Mouse (Mus musculus) frontal cortex, postnatal 36 days (tissue): ENCODE data around the gene Il11ra1.
A peak's percentile ranks its signal among the peaks of the same experiment; 100 is the strongest.
"Not testable (repeated sequence)": the region's sequence is repeated elsewhere in the genome, so short reads cannot be mapped to it uniquely, and the experiment has no call there.

ENCODE experiments used
- DNase-seq, 2 experiments: peaks; one replicate each; pipeline ENCODE4 v3.0.0; 2022; ENCODE audit warnings: low spot score in 2 of 2

Il11ra1 gene

DNA sequence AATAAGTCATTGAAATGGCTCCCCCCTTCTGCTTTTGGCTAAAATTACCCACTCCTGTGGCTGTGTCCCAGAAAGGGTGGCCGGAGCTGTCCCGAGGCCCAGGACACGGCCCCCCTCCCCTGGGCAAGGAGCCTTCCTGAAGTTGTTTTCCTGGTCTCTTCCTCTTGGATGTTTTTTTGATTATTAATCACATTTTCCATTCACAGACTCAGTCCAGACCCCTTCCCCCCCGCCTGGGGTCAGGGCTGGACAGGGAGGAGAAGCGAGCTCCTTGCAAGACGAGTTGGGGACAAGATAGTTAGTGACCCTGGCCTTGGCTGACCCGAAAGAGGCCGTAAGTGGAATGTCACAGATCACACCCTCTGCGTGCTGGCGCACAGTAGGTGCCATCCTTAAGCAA, at the start of gene Il11ra1:
Il11ra1 (plus strand) TSS at position 207 of the 400 bp plus-strand sequence.
- DNase-seq: not testable (repeated sequence)

DNA sequence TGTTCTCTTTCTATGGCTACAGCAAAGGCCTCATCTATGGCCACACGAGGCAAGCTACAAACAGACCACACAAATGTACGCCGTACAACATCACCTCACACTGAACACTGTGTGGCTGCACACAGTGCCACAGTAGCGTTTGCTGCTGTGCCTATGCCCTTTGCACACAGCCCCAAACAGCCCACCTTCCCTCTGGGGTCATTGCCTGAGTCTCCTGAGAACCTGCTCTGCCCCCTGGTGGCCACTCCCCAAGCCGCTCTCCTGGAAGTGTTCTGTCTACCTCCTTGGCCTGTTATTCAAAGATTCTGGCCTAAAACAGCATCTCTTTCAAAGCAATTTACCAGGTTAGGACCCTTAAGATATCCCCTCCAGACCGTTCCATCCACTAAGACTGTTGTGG, 46.5 kb upstream of the Il11ra1 start:
- peak; percentile 70 to 72 for DNase-seq

DNA sequence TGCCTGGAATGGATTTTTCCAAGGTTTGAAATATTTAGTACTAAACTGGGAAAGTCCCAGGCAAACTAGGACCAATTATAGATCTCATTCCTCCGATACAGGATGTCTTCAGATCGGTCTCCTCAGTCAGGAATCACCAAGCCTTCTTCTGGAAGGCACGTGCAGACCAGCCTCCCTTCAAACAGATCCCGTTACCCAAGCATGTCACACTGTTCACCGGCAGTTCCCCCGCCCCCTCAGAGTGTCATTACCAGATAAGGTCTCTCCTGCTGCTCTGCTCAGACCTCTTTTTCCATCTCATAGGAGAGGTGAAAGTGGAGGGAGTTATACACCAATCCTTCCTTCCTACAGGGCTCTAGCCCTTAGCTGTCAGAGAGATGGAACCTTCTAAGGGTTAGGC, 46.1 kb upstream of the Il11ra1 start:
- DNase-seq: no peak

DNA sequence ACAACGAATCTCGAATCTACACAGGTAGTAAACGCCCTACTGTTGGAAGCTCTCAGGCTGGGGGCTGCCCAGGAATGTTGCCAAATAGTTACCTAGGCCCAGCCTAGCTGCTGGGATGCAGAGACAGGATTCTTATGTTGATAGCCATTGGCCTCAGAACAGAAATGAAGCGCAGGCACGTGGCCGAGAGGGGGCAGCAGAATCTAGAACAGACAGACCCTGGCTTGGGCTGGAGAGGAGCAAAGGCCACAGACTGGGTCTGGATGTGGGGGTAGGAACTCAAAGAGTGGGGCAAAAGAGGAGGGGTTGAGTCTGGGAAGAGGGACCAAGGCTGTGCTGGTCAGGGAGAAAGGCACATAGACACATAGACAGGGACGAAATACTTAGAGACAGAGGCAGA, 45.6 kb upstream of the Il11ra1 start:
- peak in 1 of 2 experiments; percentile 27 for DNase-seq

DNA sequence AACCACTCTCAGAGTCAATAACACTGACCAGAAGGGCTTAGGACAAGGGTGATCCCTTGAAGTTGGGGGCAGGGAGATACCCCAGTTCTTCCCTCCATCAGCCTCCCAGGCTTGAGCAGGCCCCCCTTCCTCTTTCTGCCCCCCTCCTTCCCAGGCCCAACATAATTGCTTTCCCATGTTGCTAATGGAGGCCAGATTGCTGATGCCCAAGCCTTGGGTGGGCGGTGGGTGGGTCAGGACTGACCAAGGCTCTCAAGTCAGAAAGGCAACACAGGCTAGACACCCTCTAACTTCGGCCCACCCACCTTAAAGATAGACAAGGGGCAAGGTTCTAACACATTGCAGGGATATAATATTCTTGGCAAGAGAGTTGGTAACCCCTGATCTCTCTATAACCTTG, 44.3 kb upstream of the Il11ra1 start:
- no peak for DNase-seq

DNA sequence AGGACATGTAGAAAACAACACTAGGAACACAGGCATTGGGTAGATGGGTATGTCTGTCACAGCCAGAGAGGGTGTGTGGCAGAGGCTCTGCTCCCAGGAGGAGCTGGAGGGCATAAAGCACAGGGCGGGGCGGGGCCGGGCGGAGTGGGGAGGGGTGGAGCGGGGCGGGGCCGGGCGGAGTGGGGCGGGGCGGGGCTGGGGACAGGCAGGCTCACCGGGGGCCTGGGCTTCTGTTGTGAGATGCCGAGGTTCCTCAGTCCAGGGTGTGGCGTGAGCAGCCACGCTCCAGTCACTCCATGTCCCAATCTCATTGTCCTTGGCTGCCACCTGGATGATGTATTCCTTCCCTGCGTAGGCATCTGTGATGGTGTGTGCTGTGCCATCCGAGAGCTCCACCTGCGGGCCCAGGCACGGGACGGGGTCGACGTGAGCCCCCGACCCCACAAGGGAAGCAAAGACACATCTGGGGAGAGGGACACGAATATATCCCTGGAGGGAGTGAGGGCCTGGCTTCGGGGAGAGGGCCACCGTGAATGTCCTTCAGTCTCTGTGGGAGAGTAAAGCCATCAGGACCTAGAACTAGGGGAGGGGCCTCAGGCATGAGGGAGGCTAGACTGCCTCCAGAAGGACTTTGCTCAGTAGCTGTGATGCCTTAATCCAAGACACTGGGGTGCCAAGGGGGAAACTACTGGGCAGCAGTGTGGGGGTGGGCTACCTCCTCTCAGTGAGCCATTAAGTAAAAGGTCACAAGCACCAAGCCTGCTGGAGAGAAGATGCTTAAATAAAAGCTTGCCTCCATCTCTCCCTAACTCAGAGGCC, 41.0 kb upstream of the Il11ra1 start:
- DNase-seq: no peak

DNA sequence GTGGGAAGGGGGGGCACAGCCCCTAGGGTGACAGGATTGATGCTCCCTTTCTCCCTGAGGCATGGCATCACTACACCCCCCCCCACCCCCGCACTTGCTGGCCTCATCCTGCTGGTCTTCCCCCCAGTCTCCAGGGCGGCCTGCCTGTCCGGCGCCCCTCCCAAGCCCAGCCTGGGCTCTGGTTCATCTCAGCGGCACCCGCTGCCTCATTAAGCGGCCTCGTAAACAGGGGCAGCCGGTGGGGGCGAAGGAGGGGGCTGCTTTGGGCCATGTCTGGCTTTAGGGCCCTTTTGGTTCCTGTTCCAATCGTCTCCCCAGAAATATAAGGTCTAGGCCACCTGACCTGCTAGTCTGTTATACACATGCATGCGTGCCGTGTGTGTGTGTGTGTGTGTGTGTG, 40.2 kb upstream of the Il11ra1 start:
- DNase-seq: no peak

DNA sequence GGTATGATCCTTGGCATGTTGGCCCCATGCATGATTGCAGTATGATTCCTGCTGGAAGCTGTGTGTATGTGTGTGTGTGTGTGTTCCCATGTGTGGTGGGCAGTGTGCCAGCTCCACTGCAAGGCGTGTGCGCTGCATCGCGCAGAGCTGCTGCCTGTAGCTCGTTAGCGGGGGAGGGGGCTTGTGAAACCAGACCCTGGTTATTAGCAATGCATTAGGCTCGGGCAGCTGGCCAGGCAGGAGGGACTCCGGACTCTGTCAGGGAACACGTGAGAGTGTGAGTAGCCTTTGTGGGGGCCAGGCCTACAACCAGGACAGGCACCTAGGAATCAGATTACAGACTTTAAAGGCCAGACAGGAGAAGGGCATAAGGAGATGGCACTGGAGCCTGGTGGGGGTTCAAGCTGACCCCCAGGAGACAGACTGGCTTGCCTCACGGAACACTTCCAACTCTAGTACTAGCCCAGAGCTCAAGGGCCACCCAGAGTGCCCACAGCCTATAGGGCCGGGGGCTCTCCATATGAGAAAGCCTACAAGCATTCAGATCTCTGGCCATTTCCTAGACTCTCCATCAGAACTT, 38.8 kb upstream of the Il11ra1 start:
- DNase-seq: no peak

DNA sequence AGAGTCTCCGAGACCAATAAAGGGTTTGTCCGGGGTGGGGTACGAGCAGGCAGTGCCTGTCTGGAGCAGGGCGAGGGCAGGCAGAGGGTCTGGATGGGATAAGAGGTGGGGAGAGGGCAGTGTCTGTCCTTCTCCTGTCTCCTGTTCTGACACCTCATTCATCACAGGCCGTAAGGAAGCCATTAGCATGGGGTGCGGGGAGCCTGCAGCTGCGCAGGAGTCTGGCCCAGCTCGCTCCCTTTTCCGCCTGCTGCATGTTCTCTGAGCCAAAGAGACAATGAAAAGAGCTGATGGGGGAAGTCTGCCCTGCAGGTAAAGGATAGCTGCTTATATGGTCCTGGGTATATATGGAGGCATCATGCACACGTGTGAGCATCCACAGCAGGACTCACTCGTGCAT, 37.1 kb upstream of the Il11ra1 start:
- DNase-seq: no peak

DNA sequence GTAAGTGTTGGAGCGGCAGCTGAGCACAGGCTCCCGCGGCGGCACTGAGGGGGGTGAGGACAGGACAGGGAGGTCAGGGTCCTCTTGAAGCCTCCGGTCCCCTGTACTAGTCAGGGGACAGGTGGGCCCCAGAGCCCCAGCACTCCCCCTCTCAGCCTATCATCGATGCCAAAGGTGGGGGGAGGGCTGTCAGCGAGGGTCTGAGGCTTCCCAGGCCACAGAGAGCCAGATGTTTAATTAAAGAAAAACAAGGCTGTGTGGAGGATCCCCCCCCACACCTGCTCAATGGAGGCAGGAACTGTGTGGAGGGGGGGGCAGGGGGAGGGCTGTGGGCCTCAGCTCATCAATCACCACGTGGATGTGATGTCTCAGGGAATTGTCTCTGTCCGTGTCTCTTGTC, 36.2 kb upstream of the Il11ra1 start:
- no peak for DNase-seq

DNA sequence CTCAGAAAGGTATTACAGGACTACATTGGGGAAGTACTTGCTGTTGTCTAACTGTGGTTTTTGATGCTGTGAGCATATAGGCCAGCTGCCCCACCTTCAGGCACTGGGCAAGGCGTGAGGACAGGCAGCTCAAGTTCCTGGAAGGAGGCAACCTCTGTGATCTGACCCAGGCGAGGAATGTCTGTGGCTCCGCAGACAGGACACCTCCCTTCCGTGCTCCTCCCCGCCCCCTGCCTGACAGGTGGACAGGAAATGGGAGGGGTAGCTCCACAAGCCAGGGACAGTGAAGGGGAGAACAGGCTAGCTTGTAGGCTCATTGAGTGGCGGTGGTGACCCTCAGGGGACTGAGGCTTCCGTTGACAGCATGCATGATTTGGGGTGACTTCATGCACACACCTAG, 35.3 kb upstream of the Il11ra1 start:
- DNase-seq: no peak

DNA sequence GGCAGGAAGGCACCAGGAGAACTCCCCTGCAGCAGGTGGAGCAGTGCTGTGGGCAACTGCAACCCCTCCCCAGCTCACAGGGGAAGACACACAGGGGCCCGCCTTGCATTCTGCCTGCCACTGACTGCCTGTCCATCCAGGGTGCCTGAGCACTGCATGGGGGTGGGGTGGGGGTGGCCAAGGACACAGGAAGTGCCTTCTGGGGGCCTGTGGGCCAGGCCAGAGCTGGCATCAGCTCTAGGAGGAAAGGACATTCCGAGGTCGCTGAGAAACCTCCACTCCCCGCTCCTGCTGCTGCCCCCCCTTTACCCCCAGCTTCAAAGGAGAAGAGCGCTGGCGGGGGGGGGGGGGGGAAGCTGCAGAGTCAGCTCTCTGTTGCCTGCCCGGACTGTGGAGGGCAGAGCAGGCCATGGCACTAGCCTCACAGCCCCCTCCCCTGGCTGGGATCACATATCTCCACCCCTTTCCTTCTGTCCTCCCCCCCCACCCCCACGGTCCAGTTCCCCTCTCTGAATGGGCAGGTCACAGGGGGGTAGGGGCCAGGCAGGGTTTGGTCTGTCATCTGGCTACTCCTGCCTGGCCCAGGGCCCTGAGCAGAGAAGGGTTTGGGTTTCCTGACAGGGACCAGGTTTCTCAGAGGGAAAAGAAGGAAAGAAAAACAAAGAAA, 34.6 kb upstream of the Il11ra1 start:
- no peak for DNase-seq

DNA sequence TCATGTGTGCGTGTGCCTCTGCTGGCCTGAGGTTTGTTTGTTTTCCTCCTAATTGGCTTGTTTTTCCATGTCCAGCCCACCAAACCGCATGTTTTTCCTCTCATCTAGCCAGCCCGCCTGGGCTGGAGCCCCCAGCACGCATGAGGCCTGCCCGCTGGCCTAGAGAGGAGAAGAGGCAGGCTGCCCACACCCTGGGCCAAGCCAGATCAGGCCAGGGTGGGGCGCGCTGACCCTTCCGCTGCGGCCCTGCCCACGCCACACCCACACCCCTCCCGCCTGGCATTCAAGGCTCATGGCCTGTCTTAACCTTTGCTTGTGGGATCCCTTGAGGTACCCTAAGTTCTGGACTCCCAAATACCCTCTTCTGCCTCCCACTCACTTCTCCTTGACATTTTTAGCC, 33.1 kb upstream of the Il11ra1 start:
- DNase-seq: no peak

DNA sequence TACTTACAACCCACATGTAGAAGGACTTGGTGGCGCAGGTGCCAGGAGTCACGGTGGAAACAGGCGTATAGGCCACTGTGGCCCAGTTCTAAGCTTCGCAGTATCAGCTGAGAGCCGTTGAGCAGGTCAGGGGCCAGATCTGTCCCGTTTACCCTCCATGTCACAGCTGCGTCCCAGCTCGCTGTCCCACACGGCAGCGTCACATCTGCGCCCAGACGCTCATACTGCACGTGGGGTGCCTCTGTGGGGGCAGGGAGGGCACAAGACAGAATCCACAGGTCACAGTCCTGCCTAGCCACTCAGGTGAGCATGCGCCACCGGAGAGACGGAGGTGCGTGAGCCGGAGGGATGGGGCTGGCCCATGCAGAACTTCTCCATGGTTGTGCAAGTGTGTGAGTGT, 29.0 kb upstream of the Il11ra1 start:
- DNase-seq: no peak

DNA sequence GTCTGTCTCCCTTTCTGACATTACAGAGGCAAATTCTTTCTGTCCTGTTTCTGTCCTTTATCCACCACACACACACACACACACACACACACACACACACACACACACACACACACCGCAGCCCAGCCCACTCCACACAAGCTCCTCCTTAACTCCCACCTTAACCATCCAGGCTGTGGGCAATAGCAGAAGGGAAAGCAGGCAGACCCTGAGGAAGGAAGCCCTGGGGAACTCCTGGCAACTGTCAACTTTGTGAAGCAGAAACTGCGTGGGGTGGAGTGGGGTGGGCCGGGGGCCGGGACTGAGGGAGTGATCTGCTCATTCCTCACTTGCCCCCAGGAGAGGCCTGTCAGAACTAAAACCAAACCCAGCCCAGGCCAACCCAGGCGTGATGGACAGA, 28.3 kb upstream of the Il11ra1 start:
- DNase-seq: no peak

DNA sequence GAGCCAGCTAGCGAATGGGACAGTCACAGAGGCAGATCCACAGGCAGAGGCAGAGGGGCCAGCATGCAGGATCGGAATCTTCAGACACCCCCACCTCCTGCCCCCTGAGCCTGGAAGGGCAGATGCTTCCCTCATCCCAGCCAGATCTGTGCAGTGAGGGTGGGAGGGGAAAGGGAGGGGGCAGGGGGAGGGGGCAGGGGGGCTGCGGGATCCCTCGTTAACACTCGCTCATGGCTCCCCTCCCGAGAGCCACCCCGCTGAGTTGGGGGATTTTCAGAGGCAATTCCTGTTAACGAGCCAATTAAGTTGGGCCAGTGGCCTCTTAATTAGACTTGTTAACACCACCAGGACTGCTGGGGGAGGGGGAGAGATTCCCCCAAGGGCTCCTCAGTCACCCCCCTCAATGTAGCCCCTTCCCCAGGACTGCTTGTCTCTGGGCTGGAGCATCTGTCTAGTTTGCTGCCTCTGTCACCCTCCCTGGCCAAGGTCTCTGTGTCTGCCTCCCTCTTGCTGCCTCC, 27.8 kb upstream of the Il11ra1 start:
- DNase-seq: no peak

DNA sequence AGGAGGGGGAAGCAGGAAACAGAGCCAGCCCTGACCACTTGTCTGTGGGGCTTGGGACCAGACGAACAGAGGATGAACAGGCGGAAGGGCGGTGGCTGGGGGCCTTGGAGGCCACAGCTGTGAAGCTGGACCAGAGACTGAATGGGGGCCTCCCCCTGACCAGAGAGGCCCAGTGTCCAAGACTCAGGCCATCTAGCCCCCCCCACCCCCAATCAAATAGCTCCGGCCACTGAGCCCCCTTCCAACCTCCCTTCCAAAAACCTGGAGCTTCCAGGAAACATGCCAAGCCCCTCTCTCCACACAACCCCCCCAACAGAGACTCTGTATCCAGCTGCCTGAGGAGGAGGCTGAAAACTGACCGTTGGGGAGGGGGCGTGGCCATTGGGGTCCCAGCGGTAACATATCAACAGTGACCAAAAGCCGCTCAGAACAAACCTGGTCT, 27.2 kb upstream of the Il11ra1 start:
- no peak for DNase-seq

DNA sequence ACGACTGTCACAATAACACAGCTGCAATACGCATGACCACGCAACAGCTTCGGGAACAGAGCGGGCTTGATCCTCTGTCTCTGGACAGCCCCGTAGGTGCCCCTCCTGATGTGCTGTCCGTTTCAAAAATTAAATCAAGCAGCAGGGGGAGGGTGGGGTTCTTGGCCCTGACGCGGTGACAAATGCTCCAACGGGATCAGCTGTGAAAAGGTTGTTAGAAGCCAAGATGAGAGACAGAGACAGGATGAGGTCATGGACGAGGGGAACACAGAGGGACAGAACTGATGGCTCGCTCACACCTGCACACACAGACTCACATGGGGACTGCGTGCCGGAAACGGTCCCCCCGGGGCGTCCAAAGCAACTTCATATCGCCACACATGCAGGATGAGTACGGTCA, 26.6 kb upstream of the Il11ra1 start:
- no peak for DNase-seq

DNA sequence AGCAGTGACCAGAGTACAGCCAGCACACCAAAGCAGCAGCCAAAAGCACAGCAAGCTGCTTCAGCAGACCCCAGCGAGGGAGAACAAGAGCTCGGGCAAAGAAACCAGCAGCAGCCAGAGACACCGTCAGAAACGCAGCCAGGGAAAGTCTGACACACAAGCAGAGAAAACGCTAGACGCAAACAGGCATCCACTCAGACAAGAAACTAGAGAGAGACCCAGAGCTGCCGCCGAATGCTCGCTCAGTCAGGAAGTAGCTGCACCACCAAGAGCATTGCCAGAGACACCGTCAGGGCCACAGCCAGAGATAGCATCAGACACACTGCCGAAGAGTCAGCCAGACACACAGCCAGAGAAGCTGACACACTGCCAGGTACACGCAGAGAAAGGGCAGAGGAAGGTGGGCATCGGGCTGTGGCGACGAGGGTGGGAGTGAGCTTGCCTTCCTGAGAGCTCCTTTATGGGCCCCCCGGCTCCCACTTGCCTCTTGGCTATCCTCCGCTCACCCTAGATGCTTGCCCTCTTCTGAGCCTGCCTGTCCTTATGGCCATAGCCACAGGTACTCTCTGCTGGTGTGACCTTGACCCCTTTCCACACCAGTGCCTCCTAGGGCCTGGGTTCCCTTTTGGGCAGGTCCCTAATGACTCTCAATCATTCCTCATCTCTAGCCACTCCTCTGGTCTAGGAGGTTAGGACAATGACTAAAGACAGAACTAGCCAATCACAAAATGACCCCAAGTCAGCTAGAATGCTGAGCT, 23.4 kb upstream of the Il11ra1 start:
- no peak for DNase-seq

DNA sequence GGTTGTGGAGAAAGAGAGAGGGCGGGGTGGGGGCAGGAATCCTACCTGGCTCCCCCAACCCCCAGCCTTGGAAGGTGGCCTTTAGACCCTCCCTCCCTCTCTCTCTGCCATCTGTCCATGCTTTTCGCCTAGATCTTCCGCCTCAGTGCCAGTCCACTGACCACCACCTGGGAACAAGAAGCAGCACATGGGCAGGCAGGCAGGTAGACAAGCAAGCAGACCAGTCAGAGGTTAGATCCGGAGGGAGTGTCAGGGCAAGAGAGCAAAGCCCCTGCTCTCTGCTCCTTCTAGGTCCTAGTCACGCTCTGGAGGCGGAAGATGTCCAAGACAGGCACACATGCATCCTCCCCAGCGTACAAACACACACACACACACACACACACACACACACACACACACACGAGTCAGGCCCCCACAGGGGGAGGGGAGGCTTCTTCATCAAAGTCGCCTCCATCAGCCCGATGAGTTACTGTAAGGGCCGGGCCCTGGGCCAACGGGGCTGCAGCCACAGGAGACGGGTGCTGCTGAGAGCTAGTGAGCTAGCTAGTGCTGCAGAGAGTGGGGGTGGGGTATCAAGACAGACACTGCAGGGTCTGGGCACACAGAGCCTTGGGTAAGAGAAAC, 22.7 kb upstream of the Il11ra1 start:
- DNase-seq: no peak

DNA sequence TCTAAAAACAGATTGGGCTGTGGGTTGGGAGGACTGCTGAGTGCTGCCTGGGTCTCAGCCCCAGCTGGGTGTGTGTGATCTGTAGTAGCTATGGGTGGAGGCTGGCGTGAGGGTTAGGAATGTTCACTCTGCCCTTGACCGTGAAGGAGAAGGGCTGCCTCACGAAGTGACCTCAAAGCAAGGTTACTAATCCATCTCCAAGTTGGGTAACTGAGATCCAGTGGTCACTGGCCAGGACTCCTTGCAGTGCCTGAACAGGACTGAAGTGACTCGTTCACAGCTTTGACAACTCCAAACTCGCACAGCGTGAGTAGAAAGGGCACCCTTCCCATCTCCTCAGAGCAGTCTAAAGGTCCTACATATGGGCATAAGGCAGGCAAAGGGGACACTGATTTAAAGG, 20.9 kb upstream of the Il11ra1 start:
- no peak for DNase-seq

DNA sequence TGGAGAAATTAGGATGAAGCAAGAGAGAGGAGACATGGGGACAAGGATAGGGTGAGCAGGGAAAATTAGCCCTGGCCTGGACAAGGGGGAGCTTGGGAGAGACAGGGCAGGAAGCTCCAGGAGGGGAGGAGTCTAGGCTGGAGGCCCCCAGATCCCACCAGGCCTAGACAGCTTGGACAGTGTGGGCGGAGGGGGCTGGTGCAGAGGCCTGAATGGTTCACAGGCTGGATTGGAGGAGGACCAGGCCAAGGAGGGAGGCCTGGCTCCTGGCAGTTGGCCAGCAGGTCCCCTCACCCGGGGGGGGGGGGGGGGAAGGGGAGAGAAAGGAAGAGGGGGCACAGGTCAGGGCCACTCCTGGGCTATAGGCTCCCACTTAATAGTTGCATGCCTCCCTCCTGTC, 20.5 kb upstream of the Il11ra1 start:
- DNase-seq: no peak
